Mouse (Mus musculus) kidney, adult 2 months (tissue): ENCODE data around the gene Arhgap29. TPM values are rescaled to one million over a fixed set of nuclear protein-coding genes. Genes with fewer than 3 reads are reported as not detected.

ENCODE experiments used
- DNase-seq: peaks from one replicate; pipeline ENCODE4 v3.0.0; 2021
- H3K27ac ChIP-seq: fragments of 200-500 bp; 2 replicates; pipeline ENCODE4 v1.5.1; 2012; ENCODE audit warnings: low read depth, low read length, control low read depth, inconsistent platforms; ENCODE audit not compliant: insufficient read depth
- H3K27me3 ChIP-seq: fragments of 200-500 bp; replicated peaks from 2 replicates; pipeline ENCODE4 v1.6.1; 2012; ENCODE audit warnings: mild to moderate bottlenecking, moderate library complexity, low read length, inconsistent platforms; ENCODE audit not compliant: control insufficient read depth, insufficient read depth
- H3K36me3 ChIP-seq: fragments of 200-500 bp; 2 replicates; pipeline ENCODE4 v1.6.1; 2012; ENCODE audit warnings: mild to moderate bottlenecking, moderate library complexity, low read length, inconsistent platforms; ENCODE audit not compliant: control insufficient read depth, insufficient read depth
- H3K4me1 ChIP-seq: fragments of 200-500 bp; 2 replicates; pipeline ENCODE4 v1.6.1; 2011; ENCODE audit warnings: low read length; ENCODE audit not compliant: control insufficient read depth, insufficient read depth
- H3K4me3 ChIP-seq: fragments of 200-500 bp; 2 replicates; pipeline ENCODE4 v1.5.1; 2011; ENCODE audit warnings: mild to moderate bottlenecking, low read depth, low read length, control low read depth; ENCODE audit not compliant: insufficient read depth
- CTCF ChIP-seq: fragments of 200-500 bp; conservative IDR thresholded peaks from 2 replicates; pipeline ENCODE4 v1.5.1; 2011; ENCODE audit warnings: low read depth, mild to moderate bottlenecking, control low read depth, low read length, moderate library complexity, mixed read lengths; ENCODE audit not compliant: insufficient read depth, insufficient read length
- POLR2A ChIP-seq: fragments of 200-500 bp; IDR thresholded peaks from one replicate; pipeline ENCODE4 v1.6.1; 2011; ENCODE audit warnings: low read depth, low read length, control low read depth
- WGBS: fragments of 180-500 bp; shearing (Covaris S2); methylation state at CpG from one replicate; pipeline ENCODE4 v1.1.7; 2018; 5-methylcytosine and 5-hydroxymethylcytosine counted together
- polyA plus RNA-seq: library from polyadenylated mRNA; depleted of rRNA; stranded (reverse); fragments of >200 nt; gene quantifications from 2 replicates; pipeline ENCODE4 v1.2.3, GENCODE M21; 2012; rRNA removed

Arhgap29 gene
- polyA plus RNA-seq, 1 experiment: 28.4 TPM

DNA sequence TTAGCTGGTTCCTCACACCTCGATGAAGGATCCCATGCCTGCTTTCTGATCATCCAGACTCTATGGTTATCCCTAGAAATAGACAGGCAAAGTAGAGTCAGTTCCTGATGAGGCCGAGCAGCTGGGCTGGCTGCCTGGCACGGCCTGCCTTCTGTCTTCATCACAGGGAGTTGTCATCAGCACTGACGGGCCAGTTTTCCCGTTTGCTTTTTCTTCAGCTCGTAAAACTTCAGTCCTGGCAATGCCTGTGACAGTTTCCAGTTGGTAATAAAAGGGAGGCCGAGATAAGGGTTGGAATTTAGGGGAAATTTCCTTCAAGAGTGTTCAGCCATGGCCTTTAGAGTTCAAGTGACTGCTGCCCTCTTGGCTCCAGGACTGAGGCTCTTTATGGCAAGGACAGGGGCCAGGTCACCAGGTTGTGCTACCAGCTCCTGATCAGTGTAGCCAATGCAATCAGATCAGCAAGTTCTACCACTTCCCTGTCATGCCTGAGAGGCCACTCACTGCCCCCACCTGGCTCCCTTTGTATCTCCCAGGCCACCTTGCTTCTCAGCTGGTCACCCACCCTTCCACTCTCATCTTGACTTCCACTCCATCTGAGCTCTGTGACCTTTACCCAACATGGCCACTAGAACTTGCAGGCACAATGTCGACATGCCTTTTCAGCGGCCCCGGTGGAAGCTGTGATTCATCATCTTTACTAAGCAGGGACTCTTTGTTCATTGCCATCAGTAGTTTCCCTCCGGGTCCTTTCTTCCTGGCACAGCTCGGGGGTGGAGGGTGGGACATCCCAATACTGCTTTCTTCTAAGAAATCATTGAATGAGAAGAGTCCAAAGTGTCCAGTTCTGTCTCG, 112.4 kb downstream of the Arhgap29 start:
- TF ChIP-seq POLR2A: no peak
- no peak for TF ChIP-seq CTCF
- Histone ChIP-seq H3K36me3 (no peaks in the 10 kb centered on the region), H3K4me3 (no peak overlapping the region), H3K27me3 (no peaks in the 10 kb centered on the region), H3K27ac (no peak overlapping the region), H3K4me1 (no peaks in the 10 kb centered on the region)
- DNase-seq: peak; percentile 59
- WGBS: 49% methylated on average over 13 of the region's 13 CpGs

Other genes with a start within 250 kb of the Arhgap29 start
- gene F3, start 229.0 kb upstream of the Arhgap29 start, polyA plus RNA-seq: 16.8 and 17.4 TPM in 2 replicates
- gene Abcd3, start 137.2 kb upstream of the Arhgap29 start, polyA plus RNA-seq: 25.5 and 48.2 TPM in 2 replicates
- 8.2 and 9.9 TPM in 2 replicates for gene Abca4, start 91.9 kb downstream of the Arhgap29 start, polyA plus RNA-seq